Mouse (Mus musculus): ENCODE results near the gene Pcgf2.
A peak's percentile ranks its signal among the peaks of the same experiment; 100 is the strongest.
"Not testable (repeated sequence)": the region's sequence is repeated elsewhere in the genome, so short reads cannot be mapped to it uniquely, and the experiment has no call there.

Gene Pcgf2

GRCm38 (mm10) chr11:97669268-97669667 is 31.0 kb downstream of the Pcgf2 start:
- no peak for DNase-seq (ENCODE audit: inconsistent age in 2 of 2, low spot score in 1 of 2)

GRCm38 (mm10) chr11:97668160-97668559 is 32.1 kb downstream of the Pcgf2 start:
- DNase-seq (ENCODE audit: inconsistent age in 2 of 2, low spot score in 1 of 2) = no peak

- no peak for DNase-seq (ENCODE audit: inconsistent age in 2 of 2, low spot score in 1 of 2)
Measured at GRCm38 (mm10) chr11:97666794-97667193, 33.5 kb downstream of the Pcgf2 start.

- DNase-seq (ENCODE audit: inconsistent age in 2 of 2, low spot score in 1 of 2) = no peak
Measured at GRCm38 (mm10) chr11:97666221-97666620, 34.1 kb downstream of the Pcgf2 start.

GRCm38 (mm10) chr11:97665431-97665830 is 34.9 kb downstream of the Pcgf2 start:
- no peak for DNase-seq (ENCODE audit: inconsistent age in 2 of 2, low spot score in 1 of 2)

- DNase-seq (ENCODE audit: inconsistent age in 2 of 2, low spot score in 1 of 2) = peak in 1 of 2 experiments; percentile 73
Measured at GRCm38 (mm10) chr11:97664771-97665240, 35.5 kb downstream of the Pcgf2 start.

GRCm38 (mm10) chr11:97664339-97664665 is 36.0 kb downstream of the Pcgf2 start:
- no peak for DNase-seq (ENCODE audit: inconsistent age in 2 of 2, low spot score in 1 of 2)

- DNase-seq (ENCODE audit: inconsistent age in 2 of 2, low spot score in 1 of 2) = peak in 1 of 2 experiments; percentile 82
Measured at GRCm38 (mm10) chr11:97663528-97664338, 36.6 kb downstream of the Pcgf2 start.

- DNase-seq (ENCODE audit: inconsistent age in 2 of 2, low spot score in 1 of 2) = peak in 1 of 2 experiments; percentile 82
Measured at GRCm38 (mm10) chr11:97662893-97663527, 37.3 kb downstream of the Pcgf2 start, which contains the start of gene Mllt6. TSS of gene Mllt6 (plus strand) at chr11:97663414.

- DNase-seq (ENCODE audit: inconsistent age in 2 of 2, low spot score in 1 of 2) = peak; percentile 66 to 92
Measured at GRCm38 (mm10) chr11:97662207-97662892, 37.9 kb downstream of the Pcgf2 start.

GRCm38 (mm10) chr11:97661648-97662133 is 38.6 kb downstream of the Pcgf2 start:
- peak; percentile 87 to 96 for DNase-seq (ENCODE audit: inconsistent age in 2 of 2, low spot score in 1 of 2)

GRCm38 (mm10) chr11:97660734-97661647 is 39.3 kb downstream of the Pcgf2 start:
- peak in 1 of 2 experiments; percentile 77 for DNase-seq (ENCODE audit: inconsistent age in 2 of 2, low spot score in 1 of 2)

- DNase-seq (ENCODE audit: inconsistent age in 2 of 2, low spot score in 1 of 2) = peak; percentile 86 to 94
Measured at GRCm38 (mm10) chr11:97659990-97660714, 40.1 kb downstream of the Pcgf2 start.

- DNase-seq (ENCODE audit: inconsistent age in 2 of 2, low spot score in 1 of 2) = peak in 1 of 2 experiments; percentile 87
Measured at GRCm38 (mm10) chr11:97659267-97659989, 40.9 kb downstream of the Pcgf2 start.

- peak; percentile 41 to 72 for DNase-seq (ENCODE audit: inconsistent age in 2 of 2, low spot score in 1 of 2)
Measured at GRCm38 (mm10) chr11:97658751-97659266, 41.5 kb downstream of the Pcgf2 start.

- DNase-seq (ENCODE audit: inconsistent age in 2 of 2, low spot score in 1 of 2) = not testable (repeated sequence)
Measured at GRCm38 (mm10) chr11:97657967-97658366, 42.3 kb downstream of the Pcgf2 start.

- peak; percentile 70 to 88 for DNase-seq (ENCODE audit: inconsistent age in 2 of 2, low spot score in 1 of 2)
Measured at GRCm38 (mm10) chr11:97657184-97657945, 42.9 kb downstream of the Pcgf2 start.

Data from adrenal gland, adult (tissue).